Mouse (Mus musculus) spleen, embryonic (tissue): ENCODE data around the gene Strn3.
"Not testable (repeated sequence)": the region's sequence is repeated elsewhere in the genome, so short reads cannot be mapped to it uniquely, and the experiment has no call there.

Source experiments
- CTCF ChIA-PET: fragments of 350-600 bp; sonication (Branson Sonifier 250); formaldehyde crosslinking; loops from one replicate; lab custom pipeline; 2022; lab: Charles Lee

Strn3 gene

DNA sequence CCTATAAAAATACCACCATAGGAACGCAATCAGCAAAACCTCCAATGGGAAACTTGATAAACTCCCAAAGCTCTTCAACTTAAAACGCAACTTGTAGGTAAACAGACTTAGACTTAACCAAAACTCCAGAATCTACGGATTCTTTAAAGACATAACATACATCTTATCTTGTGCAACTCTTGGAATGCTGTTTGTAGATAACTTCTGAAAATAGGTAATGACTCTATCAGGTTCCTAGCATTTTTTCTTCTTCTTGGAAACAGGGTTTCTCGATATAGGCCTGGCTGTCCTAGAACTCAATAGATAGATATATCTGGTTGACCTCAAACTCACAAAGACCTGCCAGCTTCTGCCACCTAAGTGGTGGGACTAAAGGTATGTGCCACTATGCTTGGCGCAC is 70.5 kb downstream of the Strn3 start:
- CTCF ChIA-PET: no interaction called here

DNA sequence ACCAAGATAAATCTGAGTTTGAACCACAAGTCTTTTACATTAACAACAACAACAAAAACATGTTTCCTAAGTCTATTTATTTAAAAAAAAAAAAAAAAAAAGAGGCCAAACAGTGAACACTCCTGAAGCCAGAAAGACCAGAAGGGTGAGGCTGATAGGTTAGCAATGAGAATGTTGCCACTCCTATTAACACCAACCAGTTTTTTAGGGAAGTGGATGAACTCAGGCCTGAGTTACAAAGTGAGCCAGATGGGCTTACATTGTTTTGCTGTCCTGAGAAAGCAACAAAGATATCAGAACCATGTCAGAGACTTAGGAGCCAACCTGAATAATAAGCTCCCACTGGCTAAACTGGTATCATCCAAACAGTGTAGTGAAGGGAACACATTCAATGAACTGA is 71.1 kb downstream of the Strn3 start:
- CTCF ChIA-PET: no interaction called here

DNA sequence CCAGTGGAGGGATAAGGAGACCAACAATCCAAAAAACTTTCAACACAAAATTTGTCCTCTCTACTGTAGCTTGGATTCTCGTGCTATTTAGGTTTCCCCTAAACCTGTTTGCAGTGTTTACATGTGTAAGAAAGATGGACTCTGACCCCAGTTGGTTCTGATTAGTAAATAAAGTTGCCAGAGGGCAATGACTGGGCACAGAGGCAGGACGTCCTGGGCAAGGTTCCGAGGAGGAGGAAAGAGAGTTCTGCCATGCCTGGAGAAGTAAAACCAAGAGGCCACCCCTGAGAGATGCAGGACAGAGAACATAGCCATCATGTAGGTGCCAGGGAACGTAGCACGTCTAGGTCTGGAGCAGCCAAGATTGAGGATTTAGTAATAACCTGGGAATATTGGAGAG is 79.3 kb downstream of the Strn3 start:
- CTCF ChIA-PET: no interaction called here

- CTCF ChIA-PET: no interaction called here
Observed at GRCm38 (mm10) chr12:51606138-51606537, 85.6 kb downstream of the Strn3 start.

DNA sequence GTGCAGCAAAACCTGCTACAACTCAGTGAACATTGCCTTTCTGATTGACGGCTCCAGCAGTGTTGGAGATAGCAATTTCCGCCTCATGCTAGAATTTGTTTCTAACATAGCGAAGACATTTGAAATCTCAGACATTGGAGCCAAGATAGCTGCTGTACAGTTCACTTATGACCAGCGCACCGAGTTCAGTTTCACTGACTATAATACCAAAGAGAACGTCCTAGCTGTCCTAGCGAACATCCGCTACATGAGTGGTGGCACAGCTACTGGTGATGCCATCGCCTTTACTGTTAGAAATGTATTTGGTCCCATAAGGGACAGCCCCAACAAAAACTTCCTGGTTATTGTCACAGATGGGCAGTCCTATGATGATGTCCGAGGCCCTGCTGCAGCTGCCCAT is 88.4 kb downstream of the Strn3 start:
- CTCF ChIA-PET: no interaction called here

DNA sequence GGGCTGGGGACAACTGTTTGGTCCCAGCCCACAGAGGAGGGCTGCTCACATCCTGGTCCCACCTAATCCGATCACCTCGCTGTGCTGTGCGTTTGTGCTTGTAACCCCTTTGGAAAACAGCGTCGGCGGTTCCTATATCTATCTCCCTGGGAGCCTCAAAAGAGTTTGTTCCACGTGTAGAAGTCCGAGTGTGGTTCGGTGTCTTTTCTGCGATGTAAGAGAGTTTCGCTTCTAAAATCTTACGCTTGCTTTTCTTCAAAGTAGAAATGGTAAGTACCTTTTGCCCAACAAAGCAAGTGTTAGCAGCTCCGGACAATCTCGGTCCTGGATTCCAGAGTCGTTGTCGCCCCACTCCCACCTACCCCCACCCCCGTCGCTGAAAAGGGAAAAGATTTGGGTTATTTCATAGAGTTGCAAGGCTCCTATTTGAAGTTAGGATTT is 97.6 kb downstream of the Strn3 start:
- CTCF ChIA-PET: interaction anchor here (0.8 kb wide), 1 partner anchor 11 kb away, joined by 11 read pairs; no protein-coding TSS in a partner anchor

GRCm38 (mm10) chr12:51593229-51594029 is 98.3 kb downstream of the Strn3 start, which contains the start of gene Coch:
Coch (plus strand) TSS chr12:51593341.
- CTCF ChIA-PET: interaction anchor here (0.8 kb wide), 1 partner anchor 12 kb away, joined by 11 read pairs; no protein-coding TSS in a partner anchor

DNA sequence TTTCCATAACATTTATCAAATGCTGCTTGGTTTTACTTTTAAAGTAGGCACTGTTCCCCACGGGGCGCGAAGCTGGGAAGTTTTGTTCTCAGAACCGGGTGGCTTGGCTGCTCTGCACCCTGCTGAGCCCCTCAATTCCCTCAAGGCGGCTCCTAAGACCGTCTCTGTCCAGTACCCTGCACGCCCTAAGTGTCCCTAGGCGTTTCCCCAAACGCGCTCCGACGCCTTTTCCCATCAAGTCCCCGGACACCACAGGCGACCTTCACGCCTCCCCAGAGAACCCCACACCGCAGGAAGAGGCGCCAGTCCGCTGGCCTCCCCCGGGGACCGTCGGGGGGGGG is 98.8 kb downstream of the Strn3 start:
- CTCF ChIA-PET: no interaction called here

- CTCF ChIA-PET: no interaction called here
Observed at GRCm38 (mm10) chr12:51591921-51592320, 99.8 kb downstream of the Strn3 start.

DNA sequence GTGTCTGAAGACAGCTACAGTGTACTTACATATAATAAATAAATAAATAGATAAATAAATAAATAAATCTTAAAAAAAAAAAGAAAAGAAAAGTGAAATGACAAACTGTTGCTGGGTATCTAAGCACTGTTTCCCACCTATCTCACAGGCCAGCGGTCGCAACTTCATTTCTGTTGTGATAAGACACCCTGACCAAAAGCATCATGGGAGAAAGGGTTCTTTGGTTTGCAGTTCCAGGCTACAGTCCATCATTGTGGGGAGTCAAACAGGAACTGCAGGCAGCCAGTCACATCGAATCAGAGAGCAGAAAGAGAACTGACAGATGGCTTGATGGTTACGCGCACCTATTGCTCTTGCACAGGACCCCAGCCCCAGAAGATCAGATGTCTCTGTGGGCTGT is 102.4 kb downstream of the Strn3 start:
- CTCF ChIA-PET: no interaction called here

DNA sequence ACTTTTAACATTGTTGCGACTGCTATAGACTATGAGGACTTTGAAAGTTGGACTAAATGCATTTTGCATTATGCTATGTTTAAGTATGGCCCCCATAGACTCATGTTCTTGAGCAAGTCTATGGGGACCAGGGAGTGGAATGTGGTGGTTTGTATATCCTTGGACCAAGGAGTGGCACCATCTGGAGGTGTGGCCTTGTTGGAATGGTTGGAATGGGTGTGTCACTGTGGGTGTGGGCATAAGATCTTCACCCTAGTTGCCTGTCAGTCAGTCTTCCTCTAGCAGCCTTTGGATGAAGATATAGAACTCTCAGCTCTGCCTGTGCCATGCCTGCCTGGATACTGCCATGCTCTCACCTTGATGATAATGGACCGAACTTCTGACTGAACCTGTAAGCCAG is 113.9 kb downstream of the Strn3 start:
- CTCF ChIA-PET: not testable (repeated sequence)

DNA sequence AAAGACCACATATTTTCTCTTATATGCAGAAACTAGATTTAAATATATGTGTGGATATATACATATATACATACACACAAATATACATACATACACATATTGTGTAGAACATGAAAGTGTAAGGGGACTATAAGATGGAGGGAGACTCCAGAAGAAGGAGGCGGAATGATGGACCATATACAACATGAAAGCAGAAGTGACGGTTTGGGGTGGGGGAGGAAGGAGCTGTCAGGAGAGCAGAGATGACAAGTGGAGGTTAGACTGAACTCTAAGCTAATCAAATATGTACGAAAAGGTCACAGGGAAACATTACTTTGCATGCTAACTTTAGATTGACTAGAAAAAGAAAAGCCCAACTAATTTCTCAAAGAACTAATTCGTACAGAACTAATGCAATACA is 119.0 kb downstream of the Strn3 start:
- CTCF ChIA-PET: no interaction called here

GRCm38 (mm10) chr12:51569944-51570343 is 121.8 kb downstream of the Strn3 start:
- CTCF ChIA-PET: no interaction called here

DNA sequence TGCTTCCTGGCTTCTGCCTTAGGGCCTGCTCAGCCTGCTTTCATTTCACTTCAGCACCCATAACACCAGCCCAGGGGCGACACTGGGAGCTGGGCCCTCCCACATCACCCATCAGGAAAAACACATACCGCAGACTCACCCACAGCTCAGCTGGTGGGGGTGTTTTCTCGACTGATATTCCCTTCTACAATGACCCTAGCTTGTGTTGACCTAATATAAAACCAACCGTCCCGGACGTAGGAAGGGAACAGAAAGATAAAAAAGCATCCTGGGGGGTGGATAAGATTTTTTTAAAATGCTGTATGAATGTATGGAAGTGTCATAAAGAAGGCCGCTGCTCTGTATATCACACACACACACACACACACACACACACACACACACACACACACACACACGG is 122.2 kb downstream of the Strn3 start:
- CTCF ChIA-PET: no interaction called here

GRCm38 (mm10) chr12:51567225-51567624 is 124.5 kb downstream of the Strn3 start:
- CTCF ChIA-PET: no interaction called here

GRCm38 (mm10) chr12:51561416-51561815 is 130.3 kb downstream of the Strn3 start:
- CTCF ChIA-PET: no interaction called here
